Mouse (Mus musculus): Measurements from ENCODE around the gene Crtap. TPM values are rescaled to one million over a fixed set of nuclear protein-coding genes. Genes with fewer than 3 reads are reported as not detected.

Gene Crtap
- polyA plus RNA-seq, 1 experiment: 12.9 TPM

GRCm38 (mm10) chr9:114410313-114410862 is 19.9 kb upstream of the Crtap start:
- WGBS: 96% methylated on average over 11 of the region's 11 CpGs
- no peak for DNase-seq
- no peak for TF ChIP-seq CTCF (IDR thresholded peaks at IDR 0.05; ENCODE audit: borderline replicate concordance, insufficient read depth, low read depth, low read length)
- no peak for TF ChIP-seq POLR2A (IDR thresholded peaks at IDR 0.05; ENCODE audit: borderline replicate concordance, insufficient read depth, low read length)
- no peaks in the 10 kb centered on the region for H3K4me1 ChIP-seq (ENCODE audit: control insufficient read depth, insufficient read depth, low read length)
- no peak overlapping the region for H3K4me3 ChIP-seq (replicated peaks; ENCODE audit: insufficient read depth, low read depth, low read length)
- H3K27ac ChIP-seq (ENCODE audit: insufficient read depth, low read length): no peak overlapping the region
- no peaks in the 10 kb centered on the region for H3K27me3 ChIP-seq (ENCODE audit: control insufficient read depth, insufficient read depth, low read length)

GRCm38 (mm10) chr9:114407676-114408075 is 17.2 kb upstream of the Crtap start:
- WGBS: 26% methylated on average over 2 of the region's 2 CpGs
- H3K27ac ChIP-seq (ENCODE audit: insufficient read depth, low read length): no peak overlapping the region
- no peaks in the 10 kb centered on the region; the same call in 1 of the 2 replicates for H3K4me1 ChIP-seq (ENCODE audit: control insufficient read depth, insufficient read depth, low read length)
- peak in 1 of 2 experiments; percentile 12 for DNase-seq
- TF ChIP-seq POLR2A (IDR thresholded peaks at IDR 0.05; ENCODE audit: borderline replicate concordance, insufficient read depth, low read length) (no peak), CTCF (IDR thresholded peaks at IDR 0.05; ENCODE audit: borderline replicate concordance, insufficient read depth, low read depth, low read length) (no peak)
- H3K4me3 ChIP-seq (replicated peaks; ENCODE audit: insufficient read depth, low read depth, low read length): no peak overlapping the region
- H3K27me3 ChIP-seq (ENCODE audit: control insufficient read depth, insufficient read depth, low read length): no peaks in the 10 kb centered on the region

GRCm38 (mm10) chr9:114401685-114402080 is 11.2 kb upstream of the Crtap start:
- 5% methylated on average over 16 of the region's 16 CpGs for WGBS
- DNase-seq: peak in 1 of 2 experiments; percentile 36
- H3K27ac ChIP-seq (ENCODE audit: insufficient read depth, low read length): 0 out of 2 replicates have a peak overlapping the region, but pooled peaks have one; percentile 38
- no peaks in the 10 kb centered on the region; the same call in 1 of the 2 replicates for H3K4me1 ChIP-seq (ENCODE audit: control insufficient read depth, insufficient read depth, low read length)
- H3K27me3 ChIP-seq (ENCODE audit: control insufficient read depth, insufficient read depth, low read length): no peaks in the 10 kb centered on the region
- H3K4me3 ChIP-seq (replicated peaks; ENCODE audit: insufficient read depth, low read depth, low read length): peak overlapping the region; percentile 70
- no peak for TF ChIP-seq POLR2A (IDR thresholded peaks at IDR 0.05; ENCODE audit: borderline replicate concordance, insufficient read depth, low read length)
- no peak for TF ChIP-seq CTCF (IDR thresholded peaks at IDR 0.05; ENCODE audit: borderline replicate concordance, insufficient read depth, low read depth, low read length)

GRCm38 (mm10) chr9:114400949-114401684 is 10.6 kb upstream of the Crtap start, which contains the start of the genes Glb1 and Tmppe:
TSS of gene Glb1 (plus strand) at chr9:114401076.
TSS of gene Tmppe (plus strand) at chr9:114401105.
- H3K27ac ChIP-seq (ENCODE audit: insufficient read depth, low read length): peak within 1 kb of the TSS; percentile 38; the same call in 1 of the 2 replicates
- H3K4me3 ChIP-seq (replicated peaks; ENCODE audit: insufficient read depth, low read depth, low read length): peak within 1 kb of the TSS; percentile 70
- H3K27me3 ChIP-seq (ENCODE audit: control insufficient read depth, insufficient read depth, low read length): no peaks in the 10 kb centered on the region
- peak; percentile 73 to 79 for DNase-seq
- WGBS: under 1% methylated on average over 72 of the region's 73 CpGs
- H3K4me1 ChIP-seq (ENCODE audit: control insufficient read depth, insufficient read depth, low read length): no peaks in the 10 kb centered on the region; the same call in 1 of the 2 replicates
- TF ChIP-seq CTCF (IDR thresholded peaks at IDR 0.05; ENCODE audit: borderline replicate concordance, insufficient read depth, low read depth, low read length) (no peak), POLR2A (IDR thresholded peaks at IDR 0.05; ENCODE audit: borderline replicate concordance, insufficient read depth, low read length) (0 out of 2 replicates have a peak, but pooled peaks have one; percentile 26)

- TF ChIP-seq POLR2A (IDR thresholded peaks at IDR 0.05; ENCODE audit: borderline replicate concordance, insufficient read depth, low read length): no peak
- no peak for TF ChIP-seq CTCF (IDR thresholded peaks at IDR 0.05; ENCODE audit: borderline replicate concordance, insufficient read depth, low read depth, low read length)
- Histone ChIP-seq H3K4me3 (replicated peaks; ENCODE audit: insufficient read depth, low read depth, low read length) (peak overlapping the region; percentile 70), H3K4me1 (ENCODE audit: control insufficient read depth, insufficient read depth, low read length) (no peaks in the 10 kb centered on the region; the same call in 1 of the 2 replicates), H3K27ac (ENCODE audit: insufficient read depth, low read length) (no peak overlapping the region), H3K27me3 (ENCODE audit: control insufficient read depth, insufficient read depth, low read length) (no peaks in the 10 kb centered on the region)
- DNase-seq: no peak
- WGBS: 29% methylated on average over 5 of the region's 5 CpGs
Measured at GRCm38 (mm10) chr9:114400588-114400948, 10.1 kb upstream of the Crtap start.

GRCm38 (mm10) chr9:114399680-114400079 is 9.2 kb upstream of the Crtap start:
- 93% methylated on average over 12 of the region's 12 CpGs for WGBS
- Histone ChIP-seq H3K4me1 (ENCODE audit: control insufficient read depth, insufficient read depth, low read length) (no peaks in the 10 kb centered on the region; the same call in 1 of the 2 replicates), H3K27me3 (ENCODE audit: control insufficient read depth, insufficient read depth, low read length) (no peaks in the 10 kb centered on the region), H3K4me3 (replicated peaks; ENCODE audit: insufficient read depth, low read depth, low read length) (no peak overlapping the region), H3K27ac (ENCODE audit: insufficient read depth, low read length) (no peak overlapping the region)
- TF ChIP-seq POLR2A (IDR thresholded peaks at IDR 0.05; ENCODE audit: borderline replicate concordance, insufficient read depth, low read length) (no peak), CTCF (IDR thresholded peaks at IDR 0.05; ENCODE audit: borderline replicate concordance, insufficient read depth, low read depth, low read length) (no peak)
- no peak for DNase-seq

- H3K27me3 ChIP-seq (ENCODE audit: control insufficient read depth, insufficient read depth, low read length): no peaks in the 10 kb centered on the region
- H3K4me1 ChIP-seq (ENCODE audit: control insufficient read depth, insufficient read depth, low read length): no peaks in the 10 kb centered on the region
- no peak overlapping the region for H3K4me3 ChIP-seq (replicated peaks; ENCODE audit: insufficient read depth, low read depth, low read length)
- H3K27ac ChIP-seq (ENCODE audit: insufficient read depth, low read length): no peak overlapping the region
- WGBS: 93% methylated on average over 4 of the region's 4 CpGs
- no peak for TF ChIP-seq POLR2A (IDR thresholded peaks at IDR 0.05; ENCODE audit: borderline replicate concordance, insufficient read depth, low read length)
- no peak for TF ChIP-seq CTCF (IDR thresholded peaks at IDR 0.05; ENCODE audit: borderline replicate concordance, insufficient read depth, low read depth, low read length)
- no peak for DNase-seq
Measured at GRCm38 (mm10) chr9:114395258-114395657, 4.8 kb upstream of the Crtap start.

Data from cerebellum, adult 2 months (tissue).